Mouse (Mus musculus) brain, embryonic 14.5 days (tissue): ENCODE results near the gene Tpst2. TPM values are rescaled to one million over a fixed set of nuclear protein-coding genes. Genes with fewer than 3 reads are reported as not detected.

Experiments used
- DNase-seq: peaks from one replicate; pipeline ENCODE4 v3.0.0-alpha.2; 2011; ENCODE audit warnings: low read depth
- CTCF ChIP-seq: fragments of 200-500 bp; IDR thresholded peaks from 2 replicates; pipeline ENCODE4 v1.5.1; 2012; ENCODE audit warnings: inconsistent platforms, mild to moderate bottlenecking, moderate library complexity, borderline replicate concordance; ENCODE audit not compliant: insufficient read depth, insufficient read length; ENCODE audit errors: extremely low read depth
- POLR2A ChIP-seq: fragments of 200-500 bp; IDR thresholded peaks from 2 replicates; pipeline ENCODE4 v1.6.1; 2012; ENCODE audit warnings: mild to moderate bottlenecking, inconsistent platforms, borderline replicate concordance; ENCODE audit not compliant: poor library complexity, insufficient read depth, insufficient read length, severe bottlenecking; ENCODE audit errors: extremely low read depth
- polyA plus RNA-seq: library from polyadenylated mRNA; depleted of rRNA; stranded (reverse); fragments of >200 nt; gene quantifications from 2 replicates; pipeline ENCODE4 v1.2.3, GENCODE M21; 2012

The Tpst2 gene
- polyA plus RNA-seq, 1 experiment, result 24.6 TPM

DNA sequence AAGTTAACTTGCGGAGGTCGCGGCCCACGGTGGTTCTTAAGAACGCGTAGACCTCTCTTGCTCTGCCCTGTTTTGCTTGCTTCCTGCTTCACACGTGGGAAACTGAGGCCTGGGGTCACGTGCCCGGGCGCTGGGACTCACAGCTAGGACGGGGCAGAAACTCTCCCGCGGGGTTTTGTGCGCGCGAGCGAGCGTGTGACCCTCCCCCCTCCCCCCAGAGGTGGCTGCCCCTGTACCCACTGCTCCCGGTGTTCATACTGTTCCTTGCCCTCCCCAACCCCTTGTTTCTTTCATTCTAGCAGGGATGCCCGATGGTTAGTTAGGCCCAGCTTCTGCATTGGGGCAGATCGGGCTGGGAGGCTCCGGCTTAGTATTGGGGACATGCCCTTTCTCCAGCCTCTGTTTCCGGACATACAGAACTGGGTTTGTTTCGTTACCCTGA, 437 bp downstream of the Tpst2 start:
- no peak for DNase-seq

DNA sequence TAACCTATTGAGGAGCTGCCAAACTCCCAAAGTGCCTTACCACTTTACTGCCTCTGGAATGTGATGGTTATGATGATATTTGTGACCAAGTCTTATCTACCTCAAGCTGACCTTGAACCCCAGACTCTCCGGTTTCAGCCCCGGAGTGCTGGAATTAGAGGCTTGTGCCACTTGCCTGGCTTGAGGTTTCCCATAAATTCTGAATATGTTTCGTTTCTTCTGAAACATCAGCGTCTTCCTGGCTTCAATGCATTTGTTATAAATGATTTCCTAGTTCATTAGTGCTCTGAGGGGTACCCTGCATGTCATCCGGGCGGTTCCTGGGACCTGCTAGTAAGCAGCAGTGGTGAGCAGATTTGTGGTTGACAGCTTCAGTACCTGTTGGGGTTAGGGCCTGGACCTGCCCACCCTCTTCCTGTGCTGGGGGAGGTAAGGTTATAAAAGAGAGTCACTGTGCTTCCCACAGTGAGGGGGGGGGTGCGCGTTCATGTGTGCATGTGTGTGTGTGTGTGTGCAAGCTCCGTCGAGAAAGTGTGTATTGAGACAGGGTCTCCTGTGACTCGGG, 1.5 kb downstream of the Tpst2 start:
- TF ChIP-seq POLR2A (no peak), CTCF (no peak)

More for the DNA sequence above, 437 bp downstream of the Tpst2 start:
- TF ChIP-seq CTCF (0 out of 2 replicates have a peak, but pooled peaks have one; percentile 0), POLR2A (no peak)

DNA sequence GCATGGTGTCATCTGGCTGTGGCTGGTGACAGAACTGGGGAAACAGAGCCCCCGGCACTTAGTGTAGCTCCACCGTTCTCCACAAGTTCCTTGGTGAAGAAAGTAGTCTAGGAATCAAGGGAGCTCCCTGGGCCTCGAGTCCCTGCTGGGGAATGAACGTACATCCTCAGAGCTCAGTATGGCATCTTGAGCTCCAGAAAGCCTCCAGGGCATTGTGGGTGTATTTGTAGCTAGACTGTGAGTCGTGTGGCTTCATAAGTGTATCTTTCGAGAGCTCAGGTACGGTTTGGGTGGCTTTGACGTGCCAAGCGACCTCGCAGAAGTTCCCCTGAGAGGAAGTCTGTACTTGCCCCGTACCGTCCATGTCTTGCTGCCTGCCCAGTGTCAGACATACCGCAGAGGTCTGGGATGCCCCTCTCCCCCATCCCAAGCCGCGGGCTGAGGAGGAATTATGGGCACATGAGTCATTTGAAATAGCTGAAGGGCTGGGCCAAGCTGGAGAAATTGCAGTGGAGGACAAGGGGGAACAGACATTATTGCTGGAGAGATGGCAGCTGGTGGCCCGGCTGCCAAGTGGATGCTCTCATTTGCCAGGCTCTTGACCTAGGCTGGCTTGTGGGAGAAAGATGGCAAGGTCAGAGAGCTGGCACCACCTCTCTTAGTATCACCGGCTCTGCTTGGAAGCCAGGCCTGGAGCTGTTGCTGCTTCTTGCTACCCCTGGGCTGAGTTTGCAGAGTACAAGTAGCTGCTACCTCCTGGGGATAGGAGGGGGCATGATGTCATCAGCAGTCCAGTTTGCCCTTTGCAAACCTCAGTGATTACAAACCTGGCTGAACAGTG, 2.9 kb downstream of the Tpst2 start:
- DNase-seq, result no peak
- TF ChIP-seq CTCF (no peak), POLR2A (no peak)

More for the DNA sequence above, 1.5 kb downstream of the Tpst2 start:
- DNase-seq, result no peak

DNA sequence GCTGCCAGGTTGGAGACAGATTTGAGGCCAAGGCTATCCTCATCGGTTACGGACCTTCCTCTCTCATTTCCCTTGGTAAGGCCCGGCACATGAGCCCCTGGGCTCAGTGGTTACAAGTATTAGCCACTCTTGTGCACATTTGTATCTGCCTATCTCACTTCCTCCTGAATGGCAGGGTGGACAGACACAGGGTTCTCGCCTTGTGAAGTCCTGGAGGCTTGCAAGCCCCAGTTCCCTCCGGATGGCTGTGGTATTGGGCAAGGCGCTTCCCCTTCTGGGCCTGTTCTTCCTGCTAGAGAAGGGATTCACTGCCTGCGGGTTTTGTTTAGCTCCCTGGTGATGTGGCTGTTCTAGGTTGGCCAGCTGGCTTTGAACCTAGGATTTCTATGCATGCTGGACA, 3.7 kb downstream of the Tpst2 start:
- no peak for DNase-seq
- TF ChIP-seq CTCF, result no peak
- TF ChIP-seq POLR2A, result no peak

DNA sequence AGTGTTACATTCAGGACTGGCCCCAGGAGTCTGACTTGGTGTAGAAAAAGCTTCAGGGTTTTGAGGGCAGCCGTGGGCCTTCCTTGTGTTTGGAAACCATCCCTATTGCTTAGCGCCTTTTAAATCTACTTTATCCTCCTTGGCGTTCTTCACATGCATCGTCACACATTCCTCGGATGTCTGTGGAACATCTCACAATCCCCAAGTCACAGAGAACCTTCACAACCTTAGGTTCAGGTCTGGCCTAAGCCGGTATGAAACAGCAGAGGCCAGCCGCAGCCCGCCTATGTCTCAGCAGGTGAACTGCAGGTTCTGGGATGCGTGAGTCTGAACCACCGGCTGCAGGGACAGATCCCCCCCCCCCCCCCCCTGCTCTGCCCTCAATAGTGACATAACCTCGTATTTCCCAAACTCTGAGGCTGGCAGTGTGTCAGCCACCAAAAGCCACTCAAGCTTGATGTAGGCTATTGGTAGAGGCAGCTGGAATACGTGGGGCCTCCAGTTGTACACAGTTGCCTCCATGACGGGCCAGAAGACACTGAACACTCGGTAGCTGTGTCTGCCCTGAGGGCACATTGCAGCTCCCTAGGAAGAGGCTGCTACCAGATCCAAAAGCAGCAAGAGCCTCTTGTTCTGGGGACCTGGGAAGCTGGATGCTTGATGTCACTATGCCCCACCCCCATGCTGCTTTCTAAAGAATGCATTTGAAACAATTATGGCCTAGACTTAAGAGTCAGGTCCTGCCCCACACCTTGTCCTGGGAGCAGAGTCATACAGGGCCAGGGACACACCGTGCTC, 4.6 kb downstream of the Tpst2 start:
- DNase-seq, result no peak
- TF ChIP-seq CTCF (no peak), POLR2A (no peak)

DNA sequence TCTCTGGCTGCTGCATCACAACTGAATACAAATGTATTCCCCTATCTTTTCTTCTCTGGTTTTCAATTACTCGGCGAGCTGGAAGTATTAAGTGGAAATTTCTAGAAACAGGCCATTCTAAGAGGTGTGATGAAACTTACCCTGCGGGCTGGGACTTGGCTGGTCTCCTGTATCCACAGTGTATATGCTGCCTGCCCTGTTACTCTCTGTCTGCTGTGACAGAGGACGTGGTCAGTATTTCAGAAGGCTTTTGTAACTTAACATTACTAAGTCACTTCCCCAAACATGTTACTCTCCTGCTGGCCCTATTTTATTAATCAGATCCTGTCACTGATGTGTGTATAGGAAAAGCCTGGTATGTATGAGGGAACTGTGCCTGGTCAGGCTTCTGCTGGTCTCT, 5.2 kb downstream of the Tpst2 start:
- no peak for DNase-seq
- TF ChIP-seq POLR2A (no peak), CTCF (no peak)

DNA sequence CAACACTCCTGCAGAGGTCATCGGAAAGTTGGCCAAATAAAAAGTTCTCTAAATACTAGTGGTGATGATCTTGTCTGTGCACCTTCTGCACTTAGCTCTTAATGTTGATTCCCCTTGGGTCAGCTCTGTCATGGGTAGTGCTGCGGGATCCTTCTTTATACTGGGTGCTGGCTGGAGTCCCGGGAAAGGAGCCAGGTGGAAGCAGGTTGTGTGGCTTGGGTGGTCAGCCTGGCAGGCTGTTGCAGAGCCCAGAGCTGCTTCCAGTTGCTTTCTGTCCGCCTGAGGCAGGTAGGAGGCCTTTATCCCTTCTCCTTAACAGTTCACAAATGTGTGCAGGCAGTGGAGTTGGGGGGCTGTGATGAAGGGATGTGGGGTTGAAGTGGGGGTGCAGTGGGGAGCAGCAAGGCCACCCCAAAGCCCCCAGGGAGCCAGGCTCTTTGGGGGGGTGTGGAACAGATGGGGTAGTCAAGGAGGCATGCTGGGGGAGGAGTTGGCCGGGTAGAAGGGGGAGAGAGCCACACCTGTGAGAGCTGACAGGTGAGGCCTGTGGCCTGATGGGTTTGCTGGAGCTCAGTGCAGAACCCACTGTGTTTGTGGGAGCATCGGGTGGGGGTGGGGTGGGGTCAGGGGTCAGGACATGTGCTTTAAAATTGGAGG, 5.8 kb downstream of the Tpst2 start:
- DNase-seq, result no peak
- TF ChIP-seq POLR2A, result no peak

DNA sequence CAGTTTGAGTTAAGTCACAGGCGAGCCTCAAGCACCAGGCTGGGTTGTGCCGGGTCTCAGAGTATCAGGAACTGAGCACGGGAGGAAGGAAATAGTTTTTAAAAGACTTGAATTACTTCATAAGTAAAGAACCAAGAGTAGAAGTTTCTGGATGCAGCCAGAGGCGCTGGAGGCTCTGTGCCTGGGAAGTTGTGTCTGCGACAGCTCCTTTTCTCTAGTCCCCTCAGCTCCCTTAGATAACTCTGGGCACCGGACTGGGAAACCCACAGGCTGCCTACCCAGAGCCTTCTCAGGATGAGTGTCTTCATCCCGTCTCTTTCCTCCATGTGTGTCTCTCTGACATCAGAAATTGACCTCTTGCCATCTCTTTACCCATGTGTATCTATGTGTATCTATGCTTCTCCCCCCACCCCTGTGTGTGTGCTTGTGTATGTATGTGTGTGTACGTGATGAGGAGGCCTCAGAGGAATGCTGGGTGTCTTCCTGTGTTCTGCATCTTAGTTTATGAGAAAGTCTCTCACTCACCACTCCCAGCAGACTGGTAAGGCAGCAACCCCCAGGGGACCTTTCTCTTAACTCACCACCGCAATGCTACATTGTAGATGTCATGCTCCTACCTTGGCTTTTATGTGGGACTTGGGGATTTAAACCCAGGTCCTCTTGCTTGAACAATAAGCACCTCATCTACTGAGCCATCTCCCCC, 6.4 kb downstream of the Tpst2 start:
- no peak for DNase-seq
- TF ChIP-seq POLR2A, result no peak
- no peak for TF ChIP-seq CTCF

DNA sequence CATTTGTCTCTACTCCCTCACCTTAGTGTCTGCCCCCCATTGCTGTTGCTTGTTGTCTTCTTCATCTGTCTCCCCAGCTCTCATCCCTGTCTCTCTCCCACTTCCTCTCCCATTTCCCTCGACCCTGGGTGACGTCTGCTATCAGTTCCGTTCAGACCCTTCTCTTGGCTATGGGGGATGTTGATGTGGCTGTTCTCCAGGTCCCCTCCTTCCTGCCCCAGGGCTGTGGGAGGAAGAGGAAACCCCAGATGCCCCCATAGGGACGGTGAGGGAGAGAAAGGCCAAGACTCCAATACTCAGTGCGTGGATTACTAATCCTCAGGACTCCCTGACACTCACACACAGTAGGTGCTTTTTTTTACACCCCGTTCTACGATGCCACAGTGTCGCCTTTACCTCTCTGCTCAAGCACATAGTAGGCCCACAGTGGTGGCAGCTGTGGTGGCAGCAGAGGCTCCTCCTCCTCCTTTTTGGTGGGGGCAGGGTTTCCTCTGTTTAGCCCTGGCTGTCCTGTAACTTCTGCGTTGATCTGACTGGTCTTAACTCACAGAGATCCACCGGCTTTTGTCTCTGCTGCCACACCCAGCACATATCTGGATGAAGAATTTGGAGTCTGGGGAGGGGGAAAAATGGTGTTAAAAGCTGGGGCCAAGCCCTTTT, 7.2 kb downstream of the Tpst2 start:
- TF ChIP-seq CTCF, result no peak
- TF ChIP-seq POLR2A, result no peak
- DNase-seq, result no peak

DNA sequence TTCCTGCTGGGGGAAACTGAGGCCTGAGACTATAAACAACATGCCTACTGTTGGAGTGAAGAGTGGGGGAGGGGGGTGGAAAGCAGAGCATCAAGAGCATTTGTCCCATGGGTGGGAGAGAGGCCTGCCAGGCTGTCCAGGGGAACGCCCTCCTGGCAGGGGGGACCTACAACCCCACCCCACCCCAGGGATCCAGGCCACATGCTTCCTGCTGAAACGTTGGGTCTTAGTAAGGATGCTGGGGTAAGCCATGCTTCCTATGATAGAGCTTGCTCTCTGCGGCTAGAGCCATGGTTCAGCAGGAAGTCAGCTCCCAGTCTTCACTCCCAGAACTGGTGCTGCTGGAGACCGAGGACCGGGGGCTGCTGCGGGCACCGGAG, 7.7 kb downstream of the Tpst2 start:
- TF ChIP-seq POLR2A (no peak), CTCF (no peak)
- DNase-seq, result no peak
